Mouse (Mus musculus) testis, postnatal 10 days (tissue): ENCODE results near the gene Sytl1.
A peak's percentile ranks its signal among the peaks of the same experiment; 100 is the strongest.

Experiments used
- DNase-seq: peaks from one replicate; pipeline ENCODE4 v3.0.0; 2021; ENCODE audit warnings: low spot score

Gene Sytl1

DNA sequence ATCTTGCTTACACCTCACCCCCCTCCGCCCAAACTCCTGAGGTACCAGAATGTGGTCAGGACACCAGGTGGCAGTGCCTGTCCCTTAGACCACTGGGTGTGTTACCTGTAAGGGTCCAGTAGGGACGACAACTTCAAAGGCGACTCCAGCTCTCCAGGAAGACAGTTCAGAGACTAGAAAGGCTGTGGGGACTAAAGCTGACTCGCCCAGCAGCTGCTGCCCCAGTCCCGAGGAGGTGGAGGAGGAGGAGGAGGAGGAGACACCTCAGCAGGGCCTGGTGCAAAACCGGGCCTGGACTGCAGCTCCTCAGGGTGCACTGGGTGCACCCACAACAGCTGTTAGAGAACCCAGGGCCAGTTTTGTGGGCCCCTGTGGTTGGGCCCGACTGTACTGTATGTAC is at the start of gene Sytl1:
Gene Sytl1, minus strand, starts transcription at position 232 of the 400 bp plus-strand sequence.
- no peak for DNase-seq

DNA sequence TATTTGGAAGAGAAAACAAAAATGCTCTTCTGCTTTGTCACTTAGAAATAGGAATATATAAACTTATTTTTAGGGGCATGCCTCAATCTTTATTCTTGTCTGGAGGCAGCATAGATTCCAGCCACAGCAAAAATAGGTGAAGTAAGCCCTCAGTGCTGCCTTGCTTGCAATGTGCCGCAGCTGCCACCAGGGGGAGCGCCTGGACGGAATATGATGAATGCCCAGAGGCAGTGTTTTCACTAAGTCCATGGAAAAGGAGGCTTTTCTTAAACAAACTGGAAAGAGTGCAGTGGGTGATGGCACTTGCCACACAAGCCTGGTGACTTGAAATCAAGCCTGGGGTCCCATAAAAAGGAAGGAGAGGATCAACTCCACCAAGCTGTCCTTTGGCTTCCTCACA is 47.0 kb upstream of the Sytl1 start:
- DNase-seq: peak; percentile 96

DNA sequence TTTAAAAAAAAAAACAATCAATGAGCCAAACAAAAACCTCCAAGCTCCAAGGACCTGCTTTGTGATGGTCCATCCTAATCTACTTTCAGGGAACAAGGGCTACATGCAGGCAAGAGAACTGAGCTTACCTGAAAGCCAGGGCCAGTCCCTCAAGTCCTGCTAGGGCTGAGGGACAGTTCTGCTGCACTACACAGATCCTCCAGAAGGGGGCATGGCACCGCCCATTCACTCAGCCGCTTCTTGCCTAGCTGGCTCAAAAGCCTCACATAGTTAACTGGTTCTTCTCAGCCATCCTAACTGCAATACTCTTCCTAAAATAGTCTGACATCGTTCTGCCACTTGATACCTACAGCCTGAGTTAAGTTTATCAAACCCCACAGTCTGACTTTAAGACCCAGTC is 44.4 kb upstream of the Sytl1 start:
- peak; percentile 77 for DNase-seq

DNA sequence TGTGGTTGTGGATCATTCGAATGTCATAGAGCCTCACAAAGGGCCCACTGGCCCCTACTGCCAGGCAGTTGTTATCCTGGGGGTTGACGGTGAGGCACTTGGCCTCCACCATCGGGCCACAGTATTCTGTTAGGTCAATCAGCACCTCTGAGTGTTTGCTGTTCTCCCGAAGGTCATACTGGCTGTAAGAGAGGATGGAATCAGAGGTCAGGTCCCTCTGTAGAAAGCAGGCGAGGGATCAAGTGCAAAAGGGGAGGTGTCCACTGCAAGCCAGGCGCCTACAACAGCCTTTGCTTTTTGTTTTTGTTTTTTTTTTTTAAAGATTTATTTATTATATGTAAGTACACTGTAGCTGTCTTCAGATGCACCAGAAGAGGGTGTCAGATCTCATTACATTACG is 42.9 kb upstream of the Sytl1 start:
- no peak for DNase-seq

DNA sequence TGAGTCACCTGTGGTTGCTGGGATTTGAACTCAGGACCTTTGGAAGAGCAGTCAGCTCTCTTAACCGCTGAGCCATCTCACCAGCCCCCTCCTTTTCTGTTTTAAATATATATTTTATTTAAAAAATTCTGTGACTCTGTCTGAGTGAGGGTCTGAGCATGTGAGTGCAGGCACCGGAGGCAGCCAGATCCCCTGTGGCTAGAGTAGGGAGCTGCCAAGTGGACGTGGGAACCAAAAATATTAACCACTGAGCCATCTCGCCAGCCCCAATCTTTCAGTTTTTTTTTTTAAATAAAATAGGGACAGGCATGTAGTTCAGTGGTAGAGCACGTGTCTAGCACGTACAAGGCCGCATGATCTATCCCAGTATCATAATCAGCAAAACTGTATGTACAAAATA is 41.9 kb upstream of the Sytl1 start:
- no peak for DNase-seq

DNA sequence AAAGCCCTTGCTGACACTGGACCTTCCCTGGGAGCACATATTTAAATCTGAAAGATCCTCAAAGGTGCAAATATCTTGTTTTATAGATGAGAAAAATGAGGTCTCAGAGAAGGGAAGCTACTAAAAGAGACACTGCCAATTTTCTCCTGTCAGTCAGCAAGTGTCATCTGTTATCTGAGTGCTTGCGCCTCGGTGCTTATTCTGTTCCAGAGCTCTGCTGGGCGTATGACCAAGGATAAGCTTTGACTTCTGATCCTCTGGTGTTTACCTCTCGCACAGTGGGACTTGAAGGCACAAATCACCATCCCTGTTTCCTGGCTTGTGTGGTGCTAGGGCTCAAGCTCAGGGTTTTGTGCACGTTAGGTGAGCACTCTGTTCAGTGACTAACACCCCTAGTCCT is 39.8 kb upstream of the Sytl1 start:
- DNase-seq: no peak

DNA sequence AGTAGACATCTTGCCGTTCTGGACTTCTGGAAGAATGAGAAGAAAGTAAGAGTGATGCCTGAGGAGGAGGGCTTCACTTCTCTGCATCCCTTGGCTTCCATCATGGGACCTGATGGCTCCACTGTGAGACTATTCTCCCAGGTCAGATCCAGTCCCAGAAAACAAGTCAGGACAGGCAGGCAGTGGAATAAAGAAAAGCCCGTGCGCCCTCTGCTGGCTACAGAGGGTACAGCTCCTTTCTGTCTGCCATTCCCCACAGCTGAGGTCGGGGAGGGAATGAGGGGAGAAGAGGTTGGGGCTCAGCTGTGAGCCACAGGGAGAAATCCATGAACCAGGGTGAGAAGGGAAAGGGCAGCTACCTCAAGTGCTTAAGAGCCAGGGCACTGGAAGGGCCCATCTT is 38.9 kb upstream of the Sytl1 start:
- DNase-seq: peak; percentile 88

DNA sequence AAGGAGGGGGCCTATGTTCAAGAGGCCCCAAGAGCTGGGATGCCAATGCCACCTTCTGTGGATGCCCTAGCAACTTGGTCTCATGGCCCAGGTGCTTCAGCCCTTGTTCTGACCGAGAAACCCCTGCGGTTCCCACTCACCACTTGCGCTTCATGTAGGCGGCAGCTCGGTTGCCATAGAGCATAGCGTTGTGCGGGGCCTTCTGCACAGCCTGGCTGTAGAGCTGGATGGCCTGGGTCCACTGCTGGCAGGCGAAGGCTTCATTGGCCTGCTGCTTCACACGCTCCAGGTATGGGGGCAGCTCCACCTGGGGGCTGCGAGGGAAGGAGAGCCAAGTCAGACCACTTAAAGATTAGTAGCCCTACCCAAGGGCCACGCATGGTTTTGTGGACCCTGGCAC is 37.5 kb upstream of the Sytl1 start:
- DNase-seq: no peak

DNA sequence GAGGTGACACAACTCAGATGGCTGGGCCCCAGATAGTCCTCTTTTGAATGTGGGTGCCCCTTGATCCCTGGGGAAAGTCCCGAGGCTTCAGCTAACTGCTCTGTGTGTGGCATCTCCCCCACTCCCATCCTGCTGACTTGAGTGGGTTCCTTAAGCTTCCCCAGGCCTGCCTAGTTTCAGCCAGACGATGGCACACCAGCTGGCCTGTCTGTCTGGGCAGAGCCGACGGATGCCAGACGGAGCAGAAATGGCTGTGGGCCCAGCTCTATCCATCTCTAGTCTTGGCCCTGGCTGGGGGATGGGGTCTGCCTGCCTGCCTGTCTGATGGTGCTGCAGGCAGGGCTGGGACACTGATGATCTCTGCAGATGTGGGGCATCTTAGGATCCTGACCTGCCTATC is 36.8 kb upstream of the Sytl1 start:
- DNase-seq: no peak

DNA sequence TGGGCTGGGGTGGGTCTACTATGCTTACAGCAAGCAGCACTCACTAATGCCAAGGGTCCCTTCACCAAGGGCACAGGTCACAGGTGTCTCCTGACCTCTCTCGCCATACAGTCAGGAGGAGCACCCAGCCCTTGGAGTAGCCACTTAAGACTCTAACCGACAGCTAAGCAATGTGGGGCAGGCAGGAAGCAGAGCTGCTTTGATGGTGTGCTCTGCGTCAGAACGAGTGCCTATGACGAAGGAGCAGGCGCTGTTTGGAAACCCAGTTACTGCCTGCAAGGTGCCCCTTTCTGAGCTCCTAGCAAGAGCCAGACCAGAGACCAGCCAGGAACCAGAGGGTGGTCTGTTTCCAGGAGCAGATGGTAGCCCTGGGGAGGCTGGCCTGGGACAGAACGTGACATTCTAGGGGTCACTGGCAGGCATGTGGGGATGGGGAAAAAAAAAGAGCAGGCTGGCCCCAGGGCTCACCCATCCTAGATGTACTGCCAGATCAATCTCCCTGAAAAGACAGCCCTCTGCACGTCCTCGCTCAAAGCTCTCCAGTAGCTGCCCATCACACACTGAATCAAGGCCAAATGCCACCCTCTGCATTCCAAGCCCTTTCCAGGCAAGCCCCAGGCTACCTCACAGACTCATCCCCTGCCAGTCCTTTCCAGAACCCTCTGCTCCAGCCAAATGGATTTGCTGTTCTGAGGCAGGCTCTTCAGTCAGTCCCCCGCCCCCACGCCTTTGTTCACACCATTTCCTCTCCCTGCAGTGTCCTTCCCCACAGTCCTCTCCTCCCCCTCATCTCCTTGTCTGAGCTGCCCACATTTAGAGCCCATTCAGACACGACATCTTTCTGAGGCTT is 35.8 kb upstream of the Sytl1 start:
- peak; percentile 73 for DNase-seq

DNA sequence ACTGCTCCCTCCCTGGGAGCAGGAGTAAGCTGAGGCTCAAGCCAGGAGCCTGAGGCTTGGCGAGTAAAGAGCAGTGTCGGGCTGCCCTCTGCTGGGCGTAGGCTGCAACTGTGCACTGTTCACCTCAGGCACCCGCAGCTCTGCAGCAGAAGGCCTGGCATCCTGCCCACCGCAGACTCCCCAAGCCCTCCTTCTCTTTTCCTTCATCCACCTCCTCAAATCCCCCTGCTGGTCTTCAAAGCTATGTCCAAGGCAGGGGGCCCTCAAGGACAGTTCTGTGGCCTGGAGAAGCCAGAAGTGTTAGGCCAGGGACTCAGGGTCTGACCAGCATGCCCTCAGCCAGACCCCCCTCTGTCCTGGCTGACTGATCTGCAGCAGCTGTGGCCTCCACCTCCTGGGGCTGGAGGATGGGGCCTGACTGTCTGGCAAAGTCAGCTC is 34.9 kb upstream of the Sytl1 start:
- peak; percentile 93 for DNase-seq

DNA sequence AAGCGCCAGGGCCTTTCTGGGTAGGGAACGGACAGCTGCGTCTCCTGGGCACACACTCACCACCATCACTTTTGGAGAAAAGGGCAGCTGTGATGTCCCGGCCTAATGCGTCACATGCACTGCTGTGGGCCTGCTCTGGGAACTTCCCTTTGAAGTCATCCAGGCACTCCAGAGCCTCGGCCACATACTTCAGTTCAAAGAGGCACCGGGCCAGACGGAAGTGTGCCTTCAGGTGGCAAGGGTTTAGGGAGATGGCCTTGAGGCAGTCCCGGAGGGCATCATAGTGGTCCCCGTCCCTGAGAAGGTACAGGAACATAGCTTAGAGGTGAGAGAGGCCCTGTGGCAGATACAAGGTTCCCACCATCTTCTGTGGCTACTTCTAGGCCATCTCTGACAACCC is 34.4 kb upstream of the Sytl1 start:
- DNase-seq: peak; percentile 54

DNA sequence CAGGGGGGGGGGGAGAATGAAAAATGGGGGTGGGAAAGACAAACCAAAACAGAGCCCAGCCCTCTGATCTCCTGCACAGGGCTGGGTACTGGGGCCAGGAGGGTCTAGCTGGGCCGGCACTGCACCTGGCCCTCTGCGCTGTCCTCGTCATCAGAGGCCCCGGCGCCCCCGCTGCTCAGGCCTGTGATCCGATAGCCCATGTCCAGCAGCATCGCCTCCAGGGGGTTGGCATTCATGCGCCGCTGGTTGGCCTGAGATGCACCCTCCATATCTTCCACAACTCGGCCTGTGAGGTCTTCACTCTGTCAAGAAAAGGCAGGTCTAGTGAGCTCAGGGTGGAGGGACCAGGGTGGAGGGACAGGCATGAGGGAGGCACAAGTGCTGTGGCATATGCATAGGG is 31.2 kb upstream of the Sytl1 start:
- DNase-seq: no peak

DNA sequence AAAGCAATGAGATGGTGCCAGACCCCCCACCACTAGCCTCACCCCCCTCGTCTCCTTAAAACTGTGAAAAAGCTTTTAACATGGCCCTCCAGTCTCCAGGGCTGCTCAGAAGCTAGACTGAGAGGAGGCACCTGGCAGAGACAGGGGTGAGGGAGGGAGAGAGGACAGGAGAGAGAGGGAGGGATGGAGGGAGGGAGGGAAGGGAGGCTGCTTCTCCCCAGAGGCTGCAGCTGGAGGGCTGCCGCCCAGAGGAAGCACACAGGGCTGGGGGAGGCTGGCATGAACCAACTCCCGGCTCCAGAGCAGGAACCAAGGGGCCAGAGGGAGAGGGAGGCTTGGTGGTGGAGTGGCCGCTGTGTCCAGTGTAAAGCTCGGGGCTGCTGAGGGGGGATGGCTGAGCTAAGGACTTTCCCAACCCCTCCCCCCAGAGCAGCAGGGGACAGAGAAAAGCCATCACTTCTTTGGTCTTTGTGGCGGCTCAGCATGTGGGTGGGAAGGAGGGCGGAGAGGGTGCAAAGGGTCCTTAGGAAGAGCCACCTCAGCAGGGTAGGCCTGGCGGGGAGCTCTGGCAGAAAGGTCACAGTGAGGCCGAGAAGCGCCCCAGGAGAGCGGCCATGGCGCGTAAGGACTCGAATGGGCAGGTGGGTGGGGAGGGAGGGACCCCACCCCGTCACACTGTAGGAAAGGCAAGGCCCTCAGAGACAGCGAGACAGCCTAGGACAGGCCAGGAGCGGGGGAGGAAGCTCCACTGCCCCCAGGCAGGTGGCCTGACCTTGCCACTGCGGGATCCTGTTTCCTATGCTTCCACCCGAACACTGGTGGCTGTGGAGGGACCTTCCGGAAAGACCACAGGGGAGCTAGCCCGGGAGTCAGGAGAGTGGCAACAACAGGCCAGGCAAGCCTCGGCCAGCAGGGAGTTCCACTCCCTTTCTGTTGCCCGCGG is 30.3 kb upstream of the Sytl1 start:
- peak; percentile 64 for DNase-seq

DNA sequence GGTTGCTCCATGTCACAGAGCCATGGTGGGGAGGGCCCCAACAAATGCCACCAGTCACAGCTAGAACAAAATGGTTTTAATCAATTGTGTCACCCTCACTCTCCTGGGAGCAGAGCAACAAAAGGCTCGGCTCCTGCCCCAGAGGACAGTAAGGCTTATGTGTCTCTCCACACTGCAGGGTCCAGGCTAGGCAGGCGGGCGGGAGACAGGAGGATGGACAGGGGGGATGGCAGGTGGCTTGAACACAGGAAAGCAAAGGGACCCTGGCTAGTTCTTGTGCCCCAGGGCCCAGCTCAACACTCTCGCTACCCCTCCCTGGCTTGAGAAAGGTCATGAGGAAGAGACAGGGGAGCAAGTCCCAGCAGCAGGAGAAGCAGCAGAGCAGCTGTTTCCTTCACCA is 29.5 kb upstream of the Sytl1 start:
- no peak for DNase-seq

DNA sequence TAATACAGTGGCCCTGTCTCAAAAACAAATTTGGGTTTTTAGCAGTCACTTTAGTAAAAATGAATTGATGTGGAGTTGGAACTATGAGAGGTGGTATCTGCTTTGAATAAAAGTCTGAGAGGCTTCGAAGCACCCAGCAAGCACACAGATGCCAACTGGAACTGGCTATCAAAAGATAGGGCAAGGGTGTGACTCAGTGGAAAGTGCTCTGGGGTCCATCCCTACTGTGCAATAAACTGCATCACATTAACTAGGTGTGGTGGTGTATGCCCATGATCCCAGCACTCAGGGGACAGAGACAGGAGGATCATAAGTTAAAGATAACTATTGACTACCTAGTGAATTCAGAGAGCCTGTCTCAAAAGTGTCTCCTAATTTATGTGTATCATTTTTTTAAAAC is 28.3 kb upstream of the Sytl1 start:
- no peak for DNase-seq

DNA sequence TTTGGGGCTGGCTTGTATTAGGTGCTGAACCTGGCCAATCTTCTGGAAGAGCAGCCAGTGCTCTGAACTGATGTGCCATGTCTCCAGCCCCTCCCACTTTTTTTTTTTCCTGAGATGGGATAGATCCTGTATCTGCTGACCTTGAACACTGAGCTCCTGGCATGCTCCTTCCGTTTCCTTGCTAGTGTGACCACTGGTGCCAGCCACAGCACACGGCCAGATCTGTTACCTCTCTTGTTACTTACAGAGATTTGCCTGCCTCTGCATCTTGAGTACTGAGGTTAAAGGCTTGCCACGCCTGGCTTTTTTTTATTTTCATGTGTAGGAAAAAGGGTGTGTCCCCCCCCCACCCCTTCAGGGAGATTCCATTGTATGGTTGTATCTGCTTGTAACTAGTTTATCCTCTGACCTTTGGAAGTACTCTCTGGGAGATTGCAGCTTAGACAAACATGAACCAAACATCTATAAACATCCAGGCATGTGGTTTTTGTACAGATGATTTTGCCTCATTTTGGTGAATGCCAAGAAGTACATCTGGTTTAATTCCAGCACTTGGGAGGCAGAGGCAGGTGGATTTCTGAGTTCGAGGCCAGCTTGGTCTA is 23.7 kb upstream of the Sytl1 start:
- no peak for DNase-seq

DNA sequence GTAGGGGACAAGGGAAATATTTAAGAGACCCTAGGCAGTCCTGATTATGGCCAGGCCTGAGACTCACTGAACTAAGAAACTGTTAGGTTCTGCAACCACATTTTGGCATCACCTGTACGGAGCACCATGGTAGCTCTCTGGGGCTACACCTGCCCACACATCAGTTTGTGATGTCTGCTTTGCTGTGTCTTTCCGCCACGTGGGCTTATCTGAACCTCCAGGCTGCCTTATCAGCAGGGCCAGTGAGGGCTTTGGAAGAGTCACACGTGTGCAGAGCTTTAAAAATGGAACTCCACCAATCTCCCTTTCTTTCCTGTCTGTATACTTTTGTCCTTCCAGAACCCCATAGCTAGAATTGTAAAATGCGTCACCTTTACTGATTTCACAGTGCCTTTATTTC is 23.0 kb upstream of the Sytl1 start:
- DNase-seq: no peak

DNA sequence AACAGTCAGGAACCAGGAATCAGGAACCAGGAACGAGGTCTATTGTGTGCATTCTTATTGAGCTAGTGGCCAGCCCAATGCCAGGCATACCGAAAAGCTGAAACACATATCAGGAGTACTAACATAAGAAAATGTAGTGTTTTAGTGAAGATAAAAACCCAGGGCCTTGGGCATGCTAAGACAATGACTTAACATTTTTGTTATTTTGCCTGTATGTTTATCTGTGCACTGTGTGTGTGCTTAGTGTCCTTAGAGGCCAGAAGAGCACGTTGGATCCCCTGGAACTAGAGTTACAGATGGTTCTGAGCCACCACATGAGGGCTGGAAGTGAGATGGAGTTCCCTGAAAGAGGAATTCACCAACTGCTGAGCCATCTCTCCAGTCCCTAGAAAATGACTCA is 22.4 kb upstream of the Sytl1 start:
- no peak for DNase-seq

DNA sequence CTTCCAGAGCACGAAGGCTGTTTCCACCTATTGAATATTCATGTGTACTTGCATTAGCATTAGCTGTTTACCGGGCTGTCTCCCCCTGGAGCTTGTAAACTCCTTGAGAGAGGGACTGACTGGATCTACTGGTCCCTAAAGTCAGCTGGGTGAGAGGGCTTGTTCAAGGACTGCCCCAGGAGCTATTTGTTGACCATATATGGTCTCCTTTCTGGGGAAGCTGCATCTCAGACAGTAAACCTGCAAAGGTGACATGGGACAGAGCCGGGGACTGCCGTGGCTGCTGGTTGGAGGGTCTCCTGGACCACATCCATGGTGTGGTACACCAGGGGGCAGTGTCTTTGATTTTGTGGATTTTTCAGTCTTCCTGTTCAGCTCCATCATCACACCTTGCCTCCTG is 19.7 kb upstream of the Sytl1 start:
- DNase-seq: no peak

DNA sequence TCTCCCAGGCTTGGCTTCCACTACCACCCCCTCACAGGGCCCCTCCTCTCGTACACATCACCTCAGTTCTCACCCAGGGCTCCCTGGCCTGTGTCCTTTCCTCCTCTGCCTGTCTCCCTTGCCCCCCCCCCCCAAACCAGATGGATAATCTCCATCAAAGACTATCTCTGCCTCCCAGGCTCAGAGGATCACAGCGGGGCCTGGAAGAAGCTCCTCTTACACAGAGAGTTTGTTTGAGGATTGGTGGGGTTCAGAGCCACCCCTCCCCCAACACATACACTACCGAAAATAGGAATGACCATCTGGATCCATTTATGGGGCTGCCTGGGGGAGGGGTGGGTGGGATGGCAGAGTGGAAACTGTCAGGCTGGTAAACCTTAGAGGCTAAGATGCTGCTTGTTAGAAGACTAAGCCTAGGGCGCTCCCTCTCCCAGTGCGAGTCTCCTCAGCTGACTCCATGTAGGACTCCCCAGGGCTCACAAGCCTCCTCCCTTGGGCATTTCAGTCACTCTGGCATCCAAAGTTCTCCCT is 19.1 kb upstream of the Sytl1 start:
- DNase-seq: no peak

DNA sequence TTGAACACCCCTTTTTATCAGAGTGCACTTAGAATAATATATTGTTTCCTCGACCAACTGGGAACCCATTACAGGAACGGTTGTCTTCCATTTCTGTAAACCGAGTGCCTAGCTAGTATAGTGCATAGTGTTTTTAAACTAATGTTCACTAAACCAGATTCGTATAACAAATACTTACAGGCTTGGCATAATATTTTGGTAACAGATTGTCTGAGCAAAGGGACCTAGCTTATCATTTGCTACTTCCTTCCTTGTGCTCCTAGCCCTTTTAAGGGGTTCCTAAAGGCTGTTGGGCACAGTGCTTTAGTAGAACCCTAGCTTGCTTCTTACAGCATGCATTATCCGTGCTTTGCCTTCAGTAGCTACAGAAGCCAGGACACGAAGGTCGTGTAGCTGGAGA is 18.6 kb upstream of the Sytl1 start:
- DNase-seq: no peak
